17 mouse cellular contexts compared by ENCODE assay signal in genomic region chr2:174011399-174011798, GRCm38 (mm10).
DNase-seq lines count a peak whose midpoint lies in the region; ATAC-seq and TF ChIP-seq lines count a peak whose summit lies in the region.
"Had no signal": no experiment of that assay in that cellular context is flagged by ENCODE, and none has a peak within 500 bp of the region (broad histone marks: within the 10 kb centered on the region; RNA-seq: fewer than 3 reads in every experiment).

No protein-coding gene starts in this region.

- H3K4me1 ChIP-seq in heart, embryonic 12.5 days (replicated peaks) = peaks cover 14% of the 10 kb centered on the region
- H3K4me1 ChIP-seq in heart, embryonic 10.5 days = peaks cover 18% of the 10 kb centered on the region
- peaks cover 6% of the 10 kb centered on the region; the same call in 1 of the 2 replicates for H3K4me1 ChIP-seq in lung, embryonic 14.5 days (ENCODE audit: insufficient read depth)
- H3K4me1 ChIP-seq in embryonic facial prominence, embryonic 13.5 days = peaks cover 35% of the 10 kb centered on the region
- H3K4me1 ChIP-seq in limb, embryonic 15.5 days = peaks cover 43% of the 10 kb centered on the region

- no peak for DNase-seq in heart, embryonic 10.5 days (ENCODE audit: low spot score)
- DNase-seq in lung, embryonic 14.5 days = peak; percentile 76
- no peak for DNase-seq in lung, postnatal 25 days (ENCODE audit: low spot score)
- no peak for DNase-seq in kidney, postnatal 25 days
- DNase-seq in ovary, adult 18-20 months (ENCODE audit: low spot score) = no peak
- DNase-seq: cerebellum, adult 11 months; cerebellum, postnatal 36 days; right cerebral cortex, postnatal 25 days; thymus, adult 18-20 months had no signal

- no peak overlapping the region for H3K9ac ChIP-seq in heart, embryonic 12.5 days
- no peak overlapping the region for H3K9ac ChIP-seq in lung, embryonic 14.5 days
- H3K9ac ChIP-seq in embryonic facial prominence, embryonic 13.5 days = no peak overlapping the region
- H3K9ac ChIP-seq in limb, embryonic 15.5 days = no peak overlapping the region
- H3K9ac ChIP-seq: midbrain, embryonic 15.5 days had no signal

- peaks cover 7% of the 10 kb centered on the region; the same call in 1 of the 2 replicates for H3K27me3 ChIP-seq in heart, embryonic 12.5 days (replicated peaks)
- H3K27me3 ChIP-seq in heart, embryonic 10.5 days (ENCODE audit: insufficient read depth, poor library complexity, severe bottlenecking) = peaks cover 10% of the 10 kb centered on the region; the same call in 1 of the 2 replicates
- no peaks in the 10 kb centered on the region for H3K27me3 ChIP-seq in lung, embryonic 14.5 days (ENCODE audit: insufficient read depth, low read length)
- H3K27me3 ChIP-seq in embryonic facial prominence, embryonic 13.5 days = no peaks in the 10 kb centered on the region
- H3K27me3 ChIP-seq in limb, embryonic 15.5 days = no peaks in the 10 kb centered on the region
- H3K27me3 ChIP-seq: midbrain, embryonic 15.5 days had no signal

- WGBS in heart, embryonic 12.5 days = 16% methylated on average over 8 of the region's 8 CpGs
- 27% methylated on average over 8 of the region's 8 CpGs for WGBS in heart, embryonic 10.5 days
- 23% methylated on average over 8 of the region's 8 CpGs for WGBS in lung, embryonic 14.5 days
- WGBS in embryonic facial prominence, embryonic 13.5 days = 33% methylated on average over 8 of the region's 8 CpGs
- 22% methylated on average over 8 of the region's 8 CpGs for WGBS in limb, embryonic 15.5 days

- H3K9me3 ChIP-seq in heart, embryonic 12.5 days (replicated peaks) = no peaks in the 10 kb centered on the region
- no peaks in the 10 kb centered on the region for H3K9me3 ChIP-seq in heart, embryonic 10.5 days
- H3K9me3 ChIP-seq in lung, embryonic 14.5 days (ENCODE audit: low read depth, low read length) = no peaks in the 10 kb centered on the region
- H3K9me3 ChIP-seq in embryonic facial prominence, embryonic 13.5 days = no peaks in the 10 kb centered on the region
- no peaks in the 10 kb centered on the region for H3K9me3 ChIP-seq in limb, embryonic 15.5 days
- H3K9me3 ChIP-seq: midbrain, embryonic 15.5 days had no signal

- peak; percentile 60; the same call in 1 of the 2 replicates for ATAC-seq in heart, embryonic 12.5 days (ENCODE audit: insufficient number of reproducible peaks, low FRiP score)
- peak; percentile 87 for ATAC-seq in lung, embryonic 14.5 days (ENCODE audit: insufficient read depth)
- ATAC-seq in embryonic facial prominence, embryonic 13.5 days (ENCODE audit: insufficient number of reproducible peaks, insufficient read depth, low FRiP score, low TSS enrichment, low read depth) = no peak
- peak; percentile 56; the same call in 1 of the 2 replicates for ATAC-seq in limb, embryonic 15.5 days (ENCODE audit: insufficient number of reproducible peaks, low FRiP score, low TSS enrichment, low read depth)
- ATAC-seq: forebrain, embryonic 14.5 days; midbrain, embryonic 15.5 days had no signal

- H3K4me2 ChIP-seq in heart, embryonic 12.5 days = peak overlapping the region; percentile 28
- 0 out of 2 replicates have a peak overlapping the region, but pooled peaks have one; percentile 24 for H3K4me2 ChIP-seq in lung, embryonic 14.5 days
- H3K4me2 ChIP-seq in embryonic facial prominence, embryonic 13.5 days = 0 out of 2 replicates have a peak overlapping the region, but pooled peaks have one; percentile 18
- no peak overlapping the region for H3K4me2 ChIP-seq in limb, embryonic 15.5 days
- H3K4me2 ChIP-seq: heart, embryonic 11.5 days; liver, embryonic 11.5 days; midbrain, embryonic 15.5 days had no signal

- H3K36me3 ChIP-seq in heart, embryonic 12.5 days = no peaks in the 10 kb centered on the region
- H3K36me3 ChIP-seq in heart, embryonic 10.5 days = no peaks in the 10 kb centered on the region
- no peaks in the 10 kb centered on the region for H3K36me3 ChIP-seq in lung, embryonic 14.5 days (ENCODE audit: insufficient read depth)
- no peaks in the 10 kb centered on the region for H3K36me3 ChIP-seq in embryonic facial prominence, embryonic 13.5 days
- no peaks in the 10 kb centered on the region for H3K36me3 ChIP-seq in limb, embryonic 15.5 days
- H3K36me3 ChIP-seq: midbrain, embryonic 15.5 days had no signal

- no peak for TF ChIP-seq CTCF in lung, embryonic 14.5 days (IDR thresholded peaks at IDR 0.05; ENCODE audit: low read depth)

- H3K27ac ChIP-seq in heart, embryonic 12.5 days (ENCODE audit: poor library complexity, severe bottlenecking) = no peak overlapping the region
- H3K27ac ChIP-seq in heart, embryonic 10.5 days = no peak overlapping the region
- H3K27ac ChIP-seq in lung, embryonic 14.5 days (ENCODE audit: low read depth) = no peak overlapping the region
- peak overlapping the region; percentile 57 for H3K27ac ChIP-seq in embryonic facial prominence, embryonic 13.5 days
- H3K27ac ChIP-seq in limb, embryonic 15.5 days = peak overlapping the region; percentile 38
- H3K27ac ChIP-seq: kidney, postnatal 0 days; midbrain, embryonic 15.5 days had no signal

- no peak overlapping the region for H3K4me3 ChIP-seq in heart, embryonic 12.5 days
- no peak overlapping the region for H3K4me3 ChIP-seq in heart, embryonic 10.5 days
- H3K4me3 ChIP-seq in lung, embryonic 14.5 days (ENCODE audit: low read depth, low read length) = no peak overlapping the region
- no peak overlapping the region for H3K4me3 ChIP-seq in embryonic facial prominence, embryonic 13.5 days
- H3K4me3 ChIP-seq in limb, embryonic 15.5 days = no peak overlapping the region
- H3K4me3 ChIP-seq: midbrain, embryonic 15.5 days had no signal

Comparison
In these comparisons a context has a peak if more than half of its experiments do, and no peak if none do; other contexts are left out.
1. H3K27ac ChIP-seq: peak in embryonic facial prominence, embryonic 13.5 days (single experiment) and limb, embryonic 15.5 days (single experiment); none in heart, embryonic 12.5 days (single experiment), heart, embryonic 10.5 days (single experiment) and lung, embryonic 14.5 days (single experiment).